Mouse (Mus musculus) G1E-ER4 (cell line): ENCODE results near the gene Ceacam5. TPM values are rescaled to one million over a fixed set of nuclear protein-coding genes. Genes with fewer than 3 reads are reported as not detected.

ENCODE experiments used
- GATA1 ChIP-seq: IDR thresholded peaks from one replicate; pipeline ENCODE4 v1.8.0; 2012; ENCODE audit warnings: low read length, inconsistent platforms
- polyA plus RNA-seq: library from polyadenylated mRNA; stranded (reverse); fragments of >175 nt; gene quantifications from 2 replicates; pipeline ENCODE4 v1.2.3, GENCODE M21; 2012

Gene Ceacam5
- not detected in 2 replicates for polyA plus RNA-seq

GRCm38 (mm10) chr7:17712938-17713337 is at the start of gene Ceacam5:
Gene Ceacam5, plus strand, starts transcription at chr7:17713238.
- TF ChIP-seq GATA1: no peak

Other genes with a start within 250 kb of the Ceacam5 start
- not detected in 2 replicates for gene Ceacam14, start 99.4 kb downstream of the Ceacam5 start, polyA plus RNA-seq
- gene Gm5155, start 158.5 kb downstream of the Ceacam5 start, polyA plus RNA-seq: not detected in 2 replicates